Mouse (Mus musculus) forebrain, embryonic 11.5 days (tissue): Measurements from ENCODE around the gene Gm45717. TPM values are rescaled to one million over a fixed set of nuclear protein-coding genes. Genes with fewer than 3 reads are reported as not detected.

Experiments used
- ATAC-seq: fragments of 200-750 bp; cut with Nextera tagmentation; replicated peaks from 2 replicates; pipeline ENCODE4 v1.8.0; 2017; ENCODE audit warnings: moderate TSS enrichment; ENCODE audit not compliant: low FRiP score
- DNase-seq: peaks from one replicate; pipeline ENCODE4 v3.0.0-alpha.2; 2017; ENCODE audit warnings: low spot score
- H3K27ac ChIP-seq: fragments of 300-500 bp; sonication (generic); 2 replicates; pipeline ENCODE4 v1.5.1; 2014; ENCODE audit warnings: low read depth, low read length
- H3K27me3 ChIP-seq: fragments of 300-500 bp; sonication (generic); 2 replicates; pipeline ENCODE4 v1.6.1; 2014; ENCODE audit warnings: mild to moderate bottlenecking, low read length, mixed read lengths; ENCODE audit not compliant: control insufficient read depth, insufficient read depth
- H3K36me3 ChIP-seq: fragments of 300-500 bp; sonication (generic); 2 replicates; pipeline ENCODE4 v1.6.1; 2014; ENCODE audit warnings: mild to moderate bottlenecking, low read length, moderate library complexity, mixed read lengths; ENCODE audit not compliant: control insufficient read depth, insufficient read depth
- H3K4me1 ChIP-seq: fragments of 300-500 bp; sonication (generic); replicated peaks from 2 replicates; pipeline ENCODE4 v1.6.1; 2014; ENCODE audit warnings: low read length, mixed read lengths; ENCODE audit not compliant: control insufficient read depth, insufficient read depth
- H3K4me2 ChIP-seq: fragments of 300-500 bp; sonication (generic); 2 replicates; pipeline ENCODE4 v1.6.1; 2014; ENCODE audit warnings: low read depth, mild to moderate bottlenecking, low read length, moderate library complexity, mixed read lengths; ENCODE audit not compliant: severe bottlenecking
- H3K4me3 ChIP-seq: fragments of 300-500 bp; sonication (generic); 2 replicates; pipeline ENCODE4 v1.5.1; 2014; ENCODE audit warnings: low read depth, low read length
- H3K9ac ChIP-seq: fragments of 300-500 bp; sonication (generic); 2 replicates; pipeline ENCODE4 v1.6.1; 2014; ENCODE audit warnings: low read length
- H3K9me3 ChIP-seq: fragments of 300-500 bp; sonication (generic); 2 replicates; pipeline ENCODE4 v1.6.1; 2016; ENCODE audit warnings: low read length, mixed read lengths; ENCODE audit not compliant: control insufficient read depth
- WGBS: fragments of 180-500 bp; shearing (Covaris S2); extraction: QIAGEN DNeasy Blood & Tissue Kit; methylation state at CpG from one replicate; pipeline ENCODE4 v1.1.7; 2014; 5-methylcytosine and 5-hydroxymethylcytosine counted together
- polyA plus RNA-seq: library from polyadenylated mRNA; unstranded; fragments of >200 nt; fragmentation: Nextera tagmentation; extraction: Ambion mirVana; gene quantifications from 2 replicates; pipeline ENCODE4 v1.2.1, GENCODE M21; 2014

Gm45717 gene
- polyA plus RNA-seq, 1 experiment from 2014 or later = not detected

- H3K27me3 ChIP-seq = no peaks in the 10 kb centered on the region
- ATAC-seq = no peak
- H3K4me2 ChIP-seq = no peak overlapping the region
- DNase-seq = no peak
- no peaks in the 10 kb centered on the region for H3K36me3 ChIP-seq
- no peaks in the 10 kb centered on the region for H3K9me3 ChIP-seq
- peaks cover 3% of the 10 kb centered on the region; the same call in 1 of the 2 replicates for H3K4me1 ChIP-seq
- WGBS = 64% methylated on average over 3 of the region's 3 CpGs
- H3K9ac ChIP-seq = no peak overlapping the region
- no peak overlapping the region for H3K4me3 ChIP-seq
- no peak overlapping the region for H3K27ac ChIP-seq
Measured at GRCm38 (mm10) chr7:140912293-140912692, 43.4 kb downstream of the Gm45717 start.

- H3K9me3 ChIP-seq = no peaks in the 10 kb centered on the region
- no peaks in the 10 kb centered on the region for H3K27me3 ChIP-seq
- peak; percentile 86 for ATAC-seq
- DNase-seq = peak; percentile 88
- WGBS = under 1% methylated on average over 19 of the region's 19 CpGs
- H3K4me2 ChIP-seq = peak overlapping the region; percentile 81
- peak overlapping the region; percentile 29 for H3K4me3 ChIP-seq
- peaks cover 3% of the 10 kb centered on the region; the same call in 1 of the 2 replicates for H3K4me1 ChIP-seq
- no peak overlapping the region for H3K27ac ChIP-seq
- peak overlapping the region; percentile 39; the same call in 1 of the 2 replicates for H3K9ac ChIP-seq
- H3K36me3 ChIP-seq = no peaks in the 10 kb centered on the region
Measured at GRCm38 (mm10) chr7:140908634-140909107, 47.1 kb downstream of the Gm45717 start.

GRCm38 (mm10) chr7:140908181-140908580 is 47.6 kb downstream of the Gm45717 start:
- H3K9me3 ChIP-seq = no peaks in the 10 kb centered on the region
- no peaks in the 10 kb centered on the region for H3K27me3 ChIP-seq
- no peak overlapping the region for H3K27ac ChIP-seq
- H3K4me1 ChIP-seq = peaks cover 3% of the 10 kb centered on the region; the same call in 1 of the 2 replicates
- DNase-seq (no peak), ATAC-seq (no peak)
- no peak overlapping the region for H3K4me2 ChIP-seq
- no peaks in the 10 kb centered on the region for H3K36me3 ChIP-seq
- H3K4me3 ChIP-seq = no peak overlapping the region
- WGBS = 52% methylated on average over 7 of the region's 7 CpGs
- H3K9ac ChIP-seq = no peak overlapping the region

GRCm38 (mm10) chr7:140907697-140908096 is 48.0 kb downstream of the Gm45717 start:
- Histone ChIP-seq H3K27me3 (no peaks in the 10 kb centered on the region), H3K36me3 (no peaks in the 10 kb centered on the region), H3K4me1 (peaks cover 3% of the 10 kb centered on the region; the same call in 1 of the 2 replicates), H3K9ac (no peak overlapping the region), H3K27ac (no peak overlapping the region), H3K9me3 (no peaks in the 10 kb centered on the region), H3K4me2 (no peak overlapping the region), H3K4me3 (no peak overlapping the region)
- ATAC-seq = no peak
- DNase-seq = no peak
- WGBS = 84% methylated on average over 7 of the region's 7 CpGs

GRCm38 (mm10) chr7:140907131-140907530 is 48.6 kb downstream of the Gm45717 start:
- Histone ChIP-seq H3K27ac (no peak overlapping the region), H3K4me2 (no peak overlapping the region), H3K9ac (no peak overlapping the region), H3K36me3 (no peaks in the 10 kb centered on the region), H3K27me3 (no peaks in the 10 kb centered on the region), H3K4me1 (peaks cover 3% of the 10 kb centered on the region; the same call in 1 of the 2 replicates), H3K4me3 (no peak overlapping the region), H3K9me3 (no peaks in the 10 kb centered on the region)
- WGBS = 90% methylated on average over 13 of the region's 13 CpGs
- ATAC-seq (no peak), DNase-seq (no peak)

- Histone ChIP-seq H3K4me2 (no peak overlapping the region), H3K9me3 (no peaks in the 10 kb centered on the region), H3K36me3 (no peaks in the 10 kb centered on the region), H3K4me3 (no peak overlapping the region), H3K4me1 (peaks cover 3% of the 10 kb centered on the region; the same call in 1 of the 2 replicates), H3K9ac (no peak overlapping the region), H3K27ac (no peak overlapping the region), H3K27me3 (no peaks in the 10 kb centered on the region)
- ATAC-seq = no peak
- no peak for DNase-seq
- WGBS = 91% methylated on average over 2 of the region's 2 CpGs
Measured at GRCm38 (mm10) chr7:140905642-140906081, 50.1 kb downstream of the Gm45717 start.

- no peak overlapping the region for H3K27ac ChIP-seq
- no peaks in the 10 kb centered on the region for H3K27me3 ChIP-seq
- H3K9ac ChIP-seq = peak overlapping the region; percentile 27; the same call in 1 of the 2 replicates
- no peaks in the 10 kb centered on the region for H3K9me3 ChIP-seq
- peak; percentile 72 for ATAC-seq
- H3K36me3 ChIP-seq = peaks cover 6% of the 10 kb centered on the region; the same call in 1 of the 2 replicates
- no peaks in the 10 kb centered on the region for H3K4me1 ChIP-seq
- H3K4me3 ChIP-seq = no peak overlapping the region
- no peak overlapping the region for H3K4me2 ChIP-seq
- DNase-seq = peak; percentile 86
- 27% methylated on average over 13 of the region's 13 CpGs for WGBS
Measured at GRCm38 (mm10) chr7:140903212-140903611, 52.5 kb downstream of the Gm45717 start.

GRCm38 (mm10) chr7:140902036-140902875 is 53.5 kb downstream of the Gm45717 start:
- WGBS = 66% methylated on average over 15 of the region's 15 CpGs
- Histone ChIP-seq H3K27ac (no peak overlapping the region), H3K4me3 (no peak overlapping the region), H3K9ac (no peak overlapping the region), H3K36me3 (peaks cover 10% of the 10 kb centered on the region; the same call in 1 of the 2 replicates), H3K27me3 (no peaks in the 10 kb centered on the region), H3K4me2 (no peak overlapping the region), H3K9me3 (no peaks in the 10 kb centered on the region), H3K4me1 (no peaks in the 10 kb centered on the region)
- ATAC-seq (no peak), DNase-seq (no peak)
